Mouse (Mus musculus) midbrain, postnatal 0 days (tissue): Measurements from ENCODE around the gene Aatf. TPM values are rescaled to one million over a fixed set of nuclear protein-coding genes. Genes with fewer than 3 reads are reported as not detected.

Experiments
- ATAC-seq: fragments of 200-750 bp; cut with Nextera tagmentation; 2 replicates; pipeline ENCODE4 v1.8.0; 2017; ENCODE audit warnings: moderate number of reproducible peaks, mild to moderate bottlenecking, moderate TSS enrichment, moderate library complexity; ENCODE audit not compliant: low FRiP score
- DNase-seq: peaks from one replicate; pipeline ENCODE4 v3.0.0-alpha.2; 2015; ENCODE audit warnings: low spot score
- H3K27ac ChIP-seq: fragments of 300-500 bp; sonication (generic); 2 replicates; pipeline ENCODE4 v1.5.1; 2014; ENCODE audit warnings: low read depth, mild to moderate bottlenecking, low read length, mixed read lengths
- H3K27me3 ChIP-seq: fragments of 300-500 bp; sonication (generic); 2 replicates; pipeline ENCODE4 v1.6.1; 2014; ENCODE audit warnings: low read length, control low read depth, mixed read lengths; ENCODE audit not compliant: insufficient read depth
- H3K36me3 ChIP-seq: fragments of 300-500 bp; sonication (generic); 2 replicates; pipeline ENCODE4 v1.6.1; 2014; ENCODE audit warnings: low read length, control low read depth, mixed read lengths; ENCODE audit not compliant: insufficient read depth
- H3K4me1 ChIP-seq: fragments of 300-500 bp; sonication (generic); 2 replicates; pipeline ENCODE4 v1.6.1; 2014; ENCODE audit warnings: mild to moderate bottlenecking, control low read depth, antibody characterized with exemption, low read length, mixed read lengths; ENCODE audit not compliant: insufficient read depth
- H3K4me2 ChIP-seq: fragments of 300-500 bp; sonication (generic); 2 replicates; pipeline ENCODE4 v1.6.1; 2014; ENCODE audit warnings: low read depth, mild to moderate bottlenecking, low read length, mixed read lengths; ENCODE audit not compliant: poor library complexity, severe bottlenecking
- H3K4me3 ChIP-seq: fragments of 300-500 bp; sonication (generic); 2 replicates; pipeline ENCODE4 v1.5.1; 2014; ENCODE audit warnings: low read depth, mild to moderate bottlenecking, low read length, moderate library complexity
- H3K9ac ChIP-seq: fragments of 300-500 bp; sonication (generic); replicated peaks from 2 replicates; pipeline ENCODE4 v1.6.1; 2014; ENCODE audit warnings: mild to moderate bottlenecking, low read length, moderate library complexity, mixed read lengths; ENCODE audit not compliant: poor library complexity, severe bottlenecking
- H3K9me3 ChIP-seq: fragments of 300-500 bp; sonication (generic); 2 replicates; pipeline ENCODE4 v1.6.1; 2016; ENCODE audit warnings: low read length, control low read depth
- CTCF ChIP-seq: IDR thresholded peaks from 2 replicates; pipeline ENCODE4 v1.5.1; 2016; ENCODE audit warnings: antibody characterized with exemption, mild to moderate bottlenecking
- WGBS: fragments of 180-500 bp; shearing (Covaris S2); extraction: QIAGEN DNeasy Blood & Tissue Kit; methylation state at CpG from one replicate; pipeline ENCODE4 v1.1.7; 2014; 5-methylcytosine and 5-hydroxymethylcytosine counted together
- polyA plus RNA-seq: library from polyadenylated mRNA; unstranded; fragments of >200 nt; fragmentation: Nextera tagmentation; extraction: Ambion mirVana; gene quantifications from 2 replicates; pipeline ENCODE4 v1.2.1, GENCODE M21; 2015
- total RNA-seq: library from RNA; depleted of rRNA; stranded (reverse); fragments of >200 nt; gene quantifications from 2 replicates; pipeline ENCODE4 v1.2.3, GENCODE M21; 2014; rRNA removed

The Aatf gene
- total RNA-seq (24.8 and 27.3 TPM in 2 replicates), polyA plus RNA-seq (34.9 and 39.2 TPM in 2 replicates)

DNA sequence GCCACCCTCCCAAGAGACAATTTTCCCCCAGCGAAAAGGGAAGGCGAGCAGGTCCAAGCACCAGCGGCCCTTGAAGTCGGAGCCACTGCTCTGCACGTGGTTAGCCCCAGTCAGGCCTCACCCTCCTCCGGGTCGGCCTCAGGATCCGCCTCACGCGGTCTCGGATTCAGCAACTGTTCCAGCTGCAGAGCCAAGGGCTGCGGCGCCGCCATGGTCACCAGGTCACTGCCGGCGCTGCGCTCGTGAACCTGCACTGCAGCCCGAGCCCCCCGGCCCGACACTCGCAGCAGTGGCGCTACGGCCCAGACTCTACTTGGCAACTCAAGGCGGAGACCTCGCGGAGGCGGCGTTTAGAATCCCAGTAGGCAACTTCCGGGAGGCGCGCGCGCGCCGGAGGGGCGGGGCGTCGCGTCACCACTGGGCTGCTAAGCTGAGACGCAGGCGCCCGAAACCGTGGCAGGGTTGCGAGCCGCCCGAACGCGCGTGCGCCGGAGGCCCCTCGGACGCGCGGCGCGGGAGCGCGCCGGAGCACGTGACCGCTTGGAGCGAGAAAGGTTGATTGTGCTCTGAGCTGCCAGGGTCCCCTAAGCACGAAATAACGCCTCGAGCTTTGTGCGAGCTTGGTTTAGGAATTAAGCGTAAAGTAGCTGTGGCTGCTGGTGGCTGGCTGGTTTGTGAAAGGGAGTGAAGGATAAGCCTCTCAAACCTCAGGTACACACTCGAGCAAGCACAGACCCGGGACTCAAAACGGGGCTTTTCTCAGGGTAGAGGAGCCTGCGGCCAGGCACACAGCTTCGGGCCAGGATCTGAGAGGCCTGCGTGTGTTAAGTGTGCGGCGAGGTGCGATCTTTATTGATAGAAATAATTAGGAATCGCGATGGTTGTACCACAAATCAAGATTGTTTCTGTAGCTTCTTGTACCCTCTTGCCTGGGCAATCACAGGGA, at the start of gene Aatf:
Gene Aatf (minus strand): TSS at position 352 of the 946 bp plus-strand sequence.
- peak within 1 kb of the TSS; percentile 65 for H3K4me2 ChIP-seq
- no peaks in the 10 kb centered on the region for H3K4me1 ChIP-seq
- 0 out of 2 replicates have a peak, but pooled peaks have one; percentile 19 for TF ChIP-seq CTCF
- H3K4me3 ChIP-seq: peak within 1 kb of the TSS; percentile 62
- peaks cover 16% of the 10 kb centered on the region for H3K27me3 ChIP-seq
- WGBS: under 1% methylated on average over 80 of the region's 80 CpGs
- H3K36me3 ChIP-seq: no peaks in the 10 kb centered on the region
- ATAC-seq: peak; percentile 98
- H3K9me3 ChIP-seq: no peaks in the 10 kb centered on the region
- peak; percentile 98 for DNase-seq
- H3K27ac ChIP-seq: peak within 1 kb of the TSS; percentile 70
- H3K9ac ChIP-seq: peak within 1 kb of the TSS; percentile 68

DNA sequence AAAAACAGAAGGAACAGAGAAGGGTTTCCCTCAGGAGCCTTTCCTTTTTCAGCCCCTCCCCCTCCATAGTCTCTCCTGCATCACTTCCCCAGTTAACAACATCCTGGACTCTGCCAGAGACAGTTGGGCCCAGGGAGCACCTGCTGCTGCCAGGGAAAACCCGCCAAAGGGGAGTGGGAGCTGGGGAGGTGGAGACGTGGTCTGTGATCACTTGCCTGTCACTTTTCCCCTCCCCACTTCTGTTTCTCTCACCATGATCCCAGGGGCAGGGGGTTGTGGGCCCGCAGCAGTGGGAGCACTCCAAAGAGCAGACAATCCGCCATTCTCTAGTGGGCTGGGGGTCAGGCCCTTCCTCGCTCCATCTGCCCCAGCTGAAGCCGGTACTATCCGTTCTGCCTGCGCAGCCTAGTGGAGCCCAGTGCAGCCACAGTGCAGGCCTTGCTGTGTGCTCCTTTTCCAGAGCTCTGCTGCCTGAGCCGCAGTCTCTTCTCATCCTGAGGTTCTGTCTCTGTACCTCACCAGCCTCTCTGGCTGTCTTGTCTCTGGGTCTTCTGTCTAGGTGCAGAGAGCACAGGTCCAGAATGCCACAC, 49.5 kb upstream of the Aatf start:
- Histone ChIP-seq H3K36me3 (no peaks in the 10 kb centered on the region), H3K27me3 (no peaks in the 10 kb centered on the region), H3K4me2 (no peak overlapping the region), H3K4me3 (no peak overlapping the region), H3K27ac (no peak overlapping the region), H3K4me1 (0 out of 2 replicates have a peak, but pooled peaks cover 2% of the 10 kb centered on the region), H3K9ac (no peak overlapping the region), H3K9me3 (no peaks in the 10 kb centered on the region)
- ATAC-seq (0 out of 2 replicates have a peak, but pooled peaks have one; percentile 34), DNase-seq (peak; percentile 64)
- TF ChIP-seq CTCF: peak; percentile 13; the same call in 1 of the 2 replicates
- 16% methylated on average over 9 of the region's 9 CpGs for WGBS

DNA sequence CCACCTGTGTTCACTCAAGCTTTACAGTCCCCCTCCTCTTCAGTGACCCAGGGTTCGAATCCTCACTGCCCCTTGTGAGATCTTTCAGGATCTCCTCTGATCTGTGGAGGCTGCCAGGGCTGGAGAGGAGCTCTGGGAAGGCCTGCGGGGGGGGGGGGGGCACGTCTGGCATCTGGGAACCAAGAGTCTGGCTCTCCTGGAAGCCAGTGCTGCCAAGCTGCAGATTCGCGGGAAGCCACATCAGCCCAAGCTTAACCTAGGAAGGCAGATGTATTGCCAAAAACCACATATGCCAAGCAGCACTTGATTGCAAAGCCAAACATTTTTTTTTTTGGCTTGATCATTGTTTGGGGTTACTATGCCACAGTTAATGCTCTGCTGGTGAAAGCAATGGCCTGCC, 48.2 kb upstream of the Aatf start:
- 64% methylated on average over 5 of the region's 5 CpGs for WGBS
- no peak overlapping the region for H3K27ac ChIP-seq
- H3K4me2 ChIP-seq: no peak overlapping the region
- H3K27me3 ChIP-seq: no peaks in the 10 kb centered on the region
- no peaks in the 10 kb centered on the region for H3K9me3 ChIP-seq
- no peak for ATAC-seq
- H3K4me1 ChIP-seq: 0 out of 2 replicates have a peak, but pooled peaks cover 2% of the 10 kb centered on the region
- H3K9ac ChIP-seq: no peak overlapping the region
- no peak for DNase-seq
- H3K36me3 ChIP-seq: no peaks in the 10 kb centered on the region
- TF ChIP-seq CTCF: no peak
- no peak overlapping the region for H3K4me3 ChIP-seq

DNA sequence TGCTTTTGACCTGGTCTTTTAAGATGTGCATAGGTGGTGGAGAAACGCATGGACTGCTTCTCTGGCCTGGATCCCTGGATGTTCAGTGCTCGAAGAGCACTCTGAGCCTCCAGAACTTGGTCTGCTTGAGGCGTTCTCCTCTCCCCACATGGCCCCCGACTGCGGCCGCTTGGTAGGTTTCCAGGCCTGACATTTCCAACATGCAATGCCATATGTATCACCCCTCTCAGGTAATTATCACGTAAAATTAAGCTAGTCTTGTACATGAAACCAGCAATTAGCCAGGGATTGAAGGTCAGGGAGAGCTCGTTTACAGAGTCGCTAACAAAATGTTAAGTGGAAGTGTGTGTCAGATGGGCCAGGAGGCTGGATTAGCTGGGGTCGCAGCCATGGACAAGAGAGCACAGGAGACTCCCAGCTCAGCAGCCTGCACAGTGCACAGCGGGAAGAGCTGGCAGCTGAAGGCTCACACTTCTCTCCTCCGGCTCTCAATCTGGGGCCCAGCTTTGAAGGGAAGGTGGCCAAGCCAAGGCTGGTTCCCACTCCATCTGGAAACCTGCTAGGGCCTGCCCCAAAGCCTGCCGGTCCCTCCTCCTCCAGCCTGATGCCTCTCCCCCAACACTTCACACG, 40.6 kb upstream of the Aatf start:
- Histone ChIP-seq H3K9ac (no peak overlapping the region), H3K4me3 (no peak overlapping the region), H3K36me3 (no peaks in the 10 kb centered on the region), H3K27me3 (no peaks in the 10 kb centered on the region), H3K9me3 (no peaks in the 10 kb centered on the region), H3K4me1 (no peaks in the 10 kb centered on the region), H3K4me2 (no peak overlapping the region), H3K27ac (no peak overlapping the region)
- ATAC-seq (no peak), DNase-seq (peak; percentile 70)
- 77% methylated on average over 14 of the region's 14 CpGs for WGBS
- TF ChIP-seq CTCF: no peak

DNA sequence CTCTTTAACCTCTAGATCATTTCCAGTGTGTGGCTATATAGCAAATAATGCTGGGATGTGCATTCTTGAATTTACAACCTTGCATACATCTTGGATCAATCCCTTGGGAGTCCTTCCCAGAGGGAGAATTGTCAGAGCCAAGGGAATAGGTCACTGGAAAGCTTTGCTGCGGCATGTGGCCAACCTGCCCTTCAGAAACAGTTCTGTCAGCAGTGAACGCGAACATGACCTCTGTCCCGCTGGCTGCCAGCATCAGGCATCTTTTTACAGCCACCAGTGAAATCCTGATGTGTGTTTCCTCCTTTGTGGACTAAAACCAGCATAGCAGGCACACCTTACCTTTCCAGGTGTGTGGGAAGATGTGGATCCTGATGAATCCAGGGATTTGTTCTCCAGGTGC, 38.0 kb upstream of the Aatf start:
- 89% methylated on average over 4 of the region's 4 CpGs for WGBS
- Histone ChIP-seq H3K27me3 (no peaks in the 10 kb centered on the region), H3K9me3 (no peaks in the 10 kb centered on the region), H3K4me2 (no peak overlapping the region), H3K36me3 (no peaks in the 10 kb centered on the region), H3K27ac (no peak overlapping the region), H3K4me3 (no peak overlapping the region), H3K9ac (no peak overlapping the region), H3K4me1 (no peaks in the 10 kb centered on the region)
- no peak for TF ChIP-seq CTCF
- DNase-seq (no peak), ATAC-seq (no peak)
